Mouse (Mus musculus) NIH3T3 (cell line): ENCODE measurements around the gene Lpar1.

Experiments used
- DNase-seq: peaks from one replicate; pipeline ENCODE4 v3.0.0-alpha.2; 2012; ENCODE audit warnings: low read depth

The Lpar1 gene

DNA sequence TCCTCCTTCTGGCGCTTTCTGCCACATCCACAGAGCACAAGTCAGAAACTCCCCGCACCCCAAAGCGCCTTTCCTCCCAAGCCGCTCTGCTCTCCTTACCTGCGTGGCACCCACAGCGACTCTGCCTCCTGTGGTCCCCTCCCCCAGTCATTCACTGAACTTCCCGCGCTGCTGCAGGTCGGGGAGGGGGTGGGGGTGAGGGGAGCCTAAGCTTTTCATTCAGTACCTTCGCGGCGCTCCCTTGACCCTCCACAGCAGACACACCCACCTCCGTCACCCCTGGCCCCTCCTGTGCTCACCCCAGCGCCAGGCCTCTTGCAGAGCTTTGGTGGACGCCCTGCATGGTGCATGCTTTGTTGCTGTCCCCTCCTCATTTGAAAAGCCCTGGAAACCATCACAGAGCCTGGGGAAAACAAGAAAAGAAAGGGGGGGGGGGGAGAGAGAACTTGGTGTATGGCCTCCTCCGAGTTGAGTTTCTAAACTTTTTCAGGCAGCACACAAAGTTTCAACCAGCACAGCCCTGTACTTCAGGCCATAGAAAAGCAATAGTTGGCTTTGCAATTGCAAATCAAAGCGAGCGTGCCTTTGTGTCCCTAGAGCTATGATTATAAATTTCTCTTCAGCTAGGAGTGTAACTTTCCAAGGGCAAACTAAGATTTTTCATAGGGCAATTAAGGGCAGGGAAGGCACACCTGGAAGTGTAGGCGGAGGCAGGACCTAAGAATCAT is at the start of gene Lpar1:
Gene Lpar1, minus strand, starts transcription at position 268 of the 728 bp plus-strand sequence.
- peak; percentile 39 for DNase-seq

DNA sequence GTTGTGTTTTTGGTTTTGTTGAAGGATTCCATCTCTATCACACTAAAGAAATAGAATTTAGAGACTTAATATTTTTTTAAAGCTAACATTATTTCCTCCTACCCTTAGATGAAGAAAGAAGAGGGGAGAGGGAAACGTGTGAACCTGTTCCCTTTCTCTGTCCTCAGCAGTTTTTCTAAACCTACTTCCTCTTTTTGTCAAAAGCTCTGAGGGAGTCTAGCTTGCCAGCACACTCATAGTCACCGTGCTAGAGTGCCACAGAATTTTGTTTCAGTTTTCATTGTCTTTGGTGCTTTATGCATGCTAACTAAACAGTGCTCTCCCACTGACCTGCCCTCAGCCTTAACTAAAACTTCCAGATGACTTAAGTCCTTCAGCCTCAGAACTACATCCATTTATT is 32.2 kb upstream of the Lpar1 start:
- DNase-seq, result no peak

DNA sequence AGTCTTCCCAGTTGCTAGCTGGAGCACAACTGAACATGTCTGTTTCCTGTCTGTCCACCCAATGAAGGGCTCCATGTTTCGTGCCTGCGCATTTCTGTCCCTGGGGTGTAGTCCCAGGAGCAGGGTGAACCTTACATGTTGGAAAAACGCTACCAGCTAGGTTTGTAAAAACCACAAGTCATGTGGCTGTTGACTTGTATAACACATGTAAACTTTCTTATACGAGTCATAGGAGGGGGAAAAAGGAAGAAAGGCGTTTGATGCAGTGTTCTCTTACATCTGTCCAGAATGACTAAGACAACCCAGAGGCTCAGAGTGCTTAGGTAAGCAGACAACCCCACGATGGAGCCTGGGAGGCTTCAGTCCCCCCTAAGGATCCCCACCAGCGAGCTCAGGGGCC is 27.5 kb upstream of the Lpar1 start:
- DNase-seq, result peak; percentile 76

DNA sequence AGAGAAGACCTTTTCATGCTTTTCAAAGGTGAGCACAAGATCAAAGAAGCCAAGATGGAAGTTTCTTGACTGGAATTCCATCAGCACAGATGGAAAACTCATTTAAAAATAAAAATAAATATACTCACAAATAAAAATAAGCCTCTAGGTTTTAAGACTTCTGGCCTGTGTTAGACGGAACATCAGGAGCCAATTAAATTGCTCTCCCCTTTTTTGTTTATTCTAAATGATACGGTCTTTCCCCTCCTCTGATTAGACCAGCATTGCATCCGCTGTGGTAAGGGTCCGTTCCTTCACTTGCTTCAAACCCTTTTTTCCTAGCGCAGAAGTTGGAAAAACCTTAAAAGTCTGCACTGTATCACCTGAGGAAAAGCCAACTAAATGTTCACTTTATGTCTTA is 26.8 kb upstream of the Lpar1 start:
- DNase-seq, result no peak

DNA sequence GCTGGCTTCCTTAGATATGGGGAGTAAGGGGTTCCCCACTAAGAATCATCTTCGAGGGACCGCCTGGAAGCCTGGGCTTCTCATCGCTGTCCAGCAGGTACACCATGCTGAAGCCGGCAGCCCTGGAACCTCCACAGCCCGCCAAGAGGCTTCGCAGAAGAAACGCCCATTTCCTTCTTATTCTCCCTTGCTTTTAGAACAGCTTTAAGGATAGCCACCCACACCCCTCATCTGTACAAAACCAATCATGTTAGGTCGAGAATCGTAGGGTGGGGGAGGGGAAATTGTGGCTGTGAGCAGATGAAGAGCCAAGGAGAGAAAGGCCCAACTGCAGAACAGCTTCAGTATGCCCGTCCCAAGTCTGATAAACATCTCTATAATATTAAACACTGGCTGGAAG is 26.4 kb upstream of the Lpar1 start:
- no peak for DNase-seq

- DNase-seq, result peak; percentile 89
Measured at GRCm38 (mm10) chr4:58578488-58578887, 24.8 kb upstream of the Lpar1 start.

DNA sequence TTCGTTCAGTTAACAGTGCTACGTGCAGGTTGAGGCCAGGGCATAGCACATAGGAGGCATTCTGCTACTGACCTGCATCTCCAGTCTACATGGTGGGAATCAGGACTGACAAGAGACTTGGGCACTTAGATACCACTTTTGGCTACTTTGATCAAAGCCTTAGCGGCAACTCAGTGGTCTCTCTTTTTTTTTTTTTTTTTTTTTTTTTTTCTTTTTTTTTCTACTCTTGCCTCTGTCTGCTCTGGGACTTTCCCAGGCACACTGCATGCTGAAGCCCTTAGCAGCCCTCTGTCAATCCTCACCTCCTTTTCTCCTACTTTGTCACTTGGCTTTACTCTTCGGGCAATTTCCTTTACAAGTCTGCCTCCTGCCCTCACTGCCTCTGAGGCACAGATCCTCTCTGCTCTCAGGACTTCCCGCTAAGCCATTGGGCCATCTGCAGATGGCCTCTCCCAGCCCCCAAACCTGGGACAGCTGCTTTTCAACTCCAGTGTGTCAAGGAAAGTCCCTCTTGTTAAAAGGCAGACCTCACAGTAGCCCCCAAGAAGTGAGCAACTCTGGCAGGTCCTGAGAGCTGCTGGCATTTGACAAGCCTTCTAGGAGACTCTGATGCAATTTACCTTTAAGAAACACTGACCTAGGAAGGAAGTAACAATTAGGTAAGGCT is 23.8 kb upstream of the Lpar1 start:
- peak; percentile 32 for DNase-seq

- no peak for DNase-seq
Measured at GRCm38 (mm10) chr4:58575831-58576230, 22.1 kb upstream of the Lpar1 start.

DNA sequence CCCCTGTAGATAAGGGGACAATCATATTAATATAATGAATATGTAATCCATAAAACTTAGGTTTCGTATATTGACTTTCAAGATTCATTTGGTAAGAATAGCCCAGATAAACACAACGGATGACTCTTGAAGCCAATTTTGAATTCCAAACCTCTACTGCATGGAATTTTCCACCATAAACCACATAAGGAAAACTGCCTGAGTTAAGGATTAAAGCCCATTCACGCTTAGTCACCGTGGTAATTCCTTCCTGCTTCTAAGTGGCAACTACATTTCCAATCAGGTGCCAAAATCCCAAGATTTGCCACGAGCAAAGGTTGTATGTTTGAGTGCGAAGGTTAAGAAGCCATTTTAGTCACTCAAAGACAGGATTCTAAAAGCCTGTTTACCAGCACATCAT is 20.3 kb upstream of the Lpar1 start:
- peak; percentile 67 for DNase-seq

DNA sequence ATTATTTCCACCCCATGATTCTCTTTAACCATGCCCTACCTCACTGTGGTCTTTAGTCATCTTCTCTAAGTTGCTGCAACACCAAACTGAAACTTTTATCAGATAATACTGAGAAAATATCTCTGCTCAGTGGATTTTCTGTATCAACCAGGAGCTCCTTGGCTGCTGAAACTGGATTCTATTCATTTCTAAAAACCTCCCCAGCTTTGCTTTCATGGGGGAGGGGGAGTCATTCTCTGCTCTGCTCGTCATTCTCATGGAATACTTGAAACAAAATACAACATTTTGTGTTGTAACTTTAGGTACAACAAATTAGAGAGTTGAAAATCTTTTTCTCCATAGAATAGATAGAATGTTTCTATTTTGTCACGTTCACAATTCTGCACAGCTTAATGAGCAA is 18.7 kb upstream of the Lpar1 start:
- DNase-seq, result no peak

GRCm38 (mm10) chr4:58571661-58572060 is 18.0 kb upstream of the Lpar1 start:
- DNase-seq, result no peak

DNA sequence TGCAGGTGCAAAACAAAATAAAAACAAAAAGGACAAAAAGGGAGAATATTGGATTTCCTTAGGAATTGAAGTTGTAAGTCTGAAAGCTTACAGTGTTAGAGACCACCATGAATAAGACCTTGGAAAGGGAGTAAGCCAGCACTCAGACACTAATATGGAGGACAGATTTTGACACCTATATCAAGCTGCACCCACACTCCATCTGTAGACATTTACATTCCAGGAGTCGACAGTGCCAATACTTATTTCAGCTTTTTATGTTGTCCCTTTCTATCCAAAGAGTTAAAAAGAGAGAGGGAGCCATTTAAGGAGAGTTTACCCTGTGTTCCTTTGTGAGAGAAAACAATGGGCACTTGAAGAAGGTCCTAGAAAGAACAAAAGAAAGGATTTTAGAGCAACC is 17.5 kb upstream of the Lpar1 start:
- no peak for DNase-seq

DNA sequence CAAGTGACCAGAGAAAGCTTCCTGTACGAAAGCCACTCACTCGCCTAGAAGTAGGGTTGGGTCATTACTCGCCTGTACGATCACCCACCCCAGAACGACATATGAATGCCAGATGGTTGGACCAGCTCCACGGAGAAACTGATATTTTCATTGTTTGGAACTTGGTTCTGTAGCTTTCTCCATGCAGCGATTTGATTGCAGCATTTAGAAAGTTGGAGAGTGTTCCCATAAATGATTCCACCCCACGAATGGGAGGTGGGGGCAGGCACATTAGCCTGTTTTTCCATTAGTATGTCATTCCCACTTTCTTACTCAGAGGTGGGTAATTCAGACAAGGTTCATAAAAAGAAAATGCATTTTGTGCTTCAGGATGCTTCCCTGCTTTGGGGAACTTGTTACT is 14.8 kb upstream of the Lpar1 start:
- DNase-seq, result peak; percentile 94

DNA sequence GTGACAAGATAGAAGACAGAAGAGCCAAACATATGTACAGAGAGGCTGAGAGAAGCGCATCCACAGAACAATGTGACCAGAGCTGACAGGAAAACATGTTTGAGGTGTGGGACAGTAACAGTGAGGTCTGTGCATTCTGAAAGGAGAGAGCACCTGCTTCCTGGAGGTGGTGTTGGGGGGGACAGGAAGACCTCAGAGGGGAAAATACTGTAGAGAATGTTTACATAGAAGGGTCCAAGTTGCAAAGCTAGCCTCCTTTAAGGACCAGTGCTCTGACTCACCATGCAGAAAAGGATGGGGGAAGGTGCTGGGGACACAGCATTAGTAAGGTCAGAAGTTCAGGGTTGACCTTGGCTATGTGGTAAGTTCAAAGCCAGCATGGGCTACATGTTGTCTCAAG is 9.1 kb upstream of the Lpar1 start:
- DNase-seq, result no peak

DNA sequence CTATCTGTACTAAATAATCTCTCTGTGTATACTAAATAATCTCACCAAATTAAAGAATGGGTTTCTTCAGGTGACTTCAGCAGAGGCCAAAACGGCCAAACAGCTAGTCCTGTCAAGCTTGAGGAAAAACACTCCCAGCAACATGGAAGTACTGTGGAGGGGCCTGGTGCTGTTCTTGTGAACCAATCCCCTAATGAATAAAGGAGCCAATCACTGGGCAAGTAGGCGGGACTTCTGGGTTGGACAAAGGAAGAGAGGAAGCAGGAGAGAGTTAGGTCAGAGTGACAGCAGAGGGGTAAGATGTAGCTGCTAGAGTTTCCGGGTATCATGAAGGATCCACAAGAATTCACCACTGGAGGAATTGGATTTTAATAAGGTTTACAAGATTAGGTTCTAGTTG is 3.3 kb upstream of the Lpar1 start:
- no peak for DNase-seq

- DNase-seq, result peak; percentile 53
Measured at GRCm38 (mm10) chr4:58554359-58554838, 701 bp upstream of the Lpar1 start.

DNA sequence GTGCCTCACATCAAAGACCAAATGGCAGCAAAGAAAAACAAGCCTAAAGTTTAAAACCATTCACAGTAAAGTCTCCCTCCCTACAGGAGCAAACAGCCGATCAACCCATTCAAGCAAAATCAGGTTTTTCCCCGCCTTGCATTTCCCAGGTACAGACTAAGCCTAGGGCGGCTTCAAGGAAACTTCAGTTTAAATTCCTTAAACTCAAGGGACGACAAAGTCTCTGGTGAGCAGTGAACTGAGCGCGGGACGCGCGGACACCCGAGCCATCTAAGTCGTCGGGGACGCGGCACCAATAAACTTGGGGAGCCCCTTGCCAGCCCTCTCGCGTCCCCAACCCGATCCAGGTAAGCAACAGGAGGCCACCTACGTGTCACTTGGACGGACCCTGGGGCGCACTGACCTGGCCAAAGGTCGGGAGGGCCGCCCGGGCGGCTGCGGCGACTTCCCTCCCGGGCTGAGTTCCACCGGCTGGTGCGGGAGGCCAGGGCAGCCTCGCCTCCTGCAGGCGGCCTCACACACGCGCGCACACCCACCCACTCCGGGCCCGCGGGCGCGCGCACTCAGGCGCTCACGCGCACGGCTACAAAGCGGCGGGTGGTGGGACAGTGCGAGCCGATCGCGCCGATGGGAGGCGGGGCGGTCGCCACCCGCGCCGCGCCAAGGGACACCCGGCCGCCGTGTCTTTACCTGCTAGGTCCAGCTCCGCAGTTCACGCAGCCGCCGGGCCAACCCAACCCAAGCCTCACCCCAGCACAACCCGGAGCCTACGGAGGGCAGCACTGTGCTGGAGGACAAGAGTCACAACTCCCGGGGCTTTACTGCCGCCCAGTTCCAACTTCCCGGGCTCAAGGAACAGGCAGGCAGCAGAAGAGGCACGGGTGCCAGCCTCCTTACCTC is 717 bp downstream of the Lpar1 start:
- peak; percentile 95 for DNase-seq

DNA sequence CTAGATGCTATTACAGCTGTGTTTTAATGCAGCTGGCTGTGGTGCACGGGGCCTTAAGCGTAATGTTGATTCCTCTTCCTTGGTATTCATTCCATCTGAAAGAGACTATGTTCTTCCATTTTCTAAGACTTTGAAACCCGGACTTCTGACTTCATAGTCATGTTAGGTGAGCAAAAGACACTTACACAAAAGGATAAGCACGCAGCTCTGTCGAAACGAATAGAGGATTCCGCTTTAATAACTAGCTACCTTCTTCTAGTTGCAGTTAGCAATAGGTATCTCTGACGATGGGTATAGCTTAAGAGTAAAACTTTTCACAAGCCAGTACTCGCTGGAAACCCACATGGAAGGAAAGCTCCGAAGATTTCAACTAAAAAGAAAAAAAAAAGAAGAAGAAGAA is 1.5 kb downstream of the Lpar1 start:
- DNase-seq, result no peak

DNA sequence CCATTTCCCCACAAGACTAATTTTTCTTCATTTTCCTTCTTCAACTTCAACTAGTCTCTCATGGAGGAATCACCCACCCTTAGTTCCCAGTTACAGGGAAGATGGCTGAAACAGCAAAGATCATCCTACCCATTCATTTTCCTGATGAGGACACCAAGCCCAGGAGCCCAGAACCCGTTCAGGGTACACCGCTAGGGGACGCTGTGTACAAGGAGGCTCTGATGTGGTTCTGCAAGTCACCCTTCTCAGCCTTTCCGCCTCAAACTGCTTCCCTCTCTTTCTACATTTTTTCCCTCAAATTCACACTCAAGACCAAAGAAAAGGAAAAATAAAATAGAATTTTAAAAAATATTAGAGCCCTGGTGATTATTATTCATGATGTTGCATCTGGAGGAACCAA is 1.9 kb downstream of the Lpar1 start:
- DNase-seq, result peak; percentile 99

GRCm38 (mm10) chr4:58547725-58548124 is 6.0 kb downstream of the Lpar1 start:
- no peak for DNase-seq

DNA sequence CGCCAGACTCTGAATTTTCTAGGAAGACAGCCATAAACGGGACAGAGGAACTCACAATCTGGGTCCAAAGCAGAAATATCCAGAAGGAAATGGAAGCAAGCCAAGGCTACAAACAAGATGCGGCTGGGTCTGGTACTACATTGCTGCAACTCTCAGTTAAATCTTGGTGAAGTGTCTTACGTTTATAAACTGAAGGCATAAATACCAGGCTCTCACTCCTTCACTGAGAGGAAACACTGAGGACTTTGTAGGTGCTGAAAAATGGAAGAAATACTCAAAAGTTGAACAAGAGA is 6.5 kb downstream of the Lpar1 start:
- DNase-seq, result peak; percentile 37

DNA sequence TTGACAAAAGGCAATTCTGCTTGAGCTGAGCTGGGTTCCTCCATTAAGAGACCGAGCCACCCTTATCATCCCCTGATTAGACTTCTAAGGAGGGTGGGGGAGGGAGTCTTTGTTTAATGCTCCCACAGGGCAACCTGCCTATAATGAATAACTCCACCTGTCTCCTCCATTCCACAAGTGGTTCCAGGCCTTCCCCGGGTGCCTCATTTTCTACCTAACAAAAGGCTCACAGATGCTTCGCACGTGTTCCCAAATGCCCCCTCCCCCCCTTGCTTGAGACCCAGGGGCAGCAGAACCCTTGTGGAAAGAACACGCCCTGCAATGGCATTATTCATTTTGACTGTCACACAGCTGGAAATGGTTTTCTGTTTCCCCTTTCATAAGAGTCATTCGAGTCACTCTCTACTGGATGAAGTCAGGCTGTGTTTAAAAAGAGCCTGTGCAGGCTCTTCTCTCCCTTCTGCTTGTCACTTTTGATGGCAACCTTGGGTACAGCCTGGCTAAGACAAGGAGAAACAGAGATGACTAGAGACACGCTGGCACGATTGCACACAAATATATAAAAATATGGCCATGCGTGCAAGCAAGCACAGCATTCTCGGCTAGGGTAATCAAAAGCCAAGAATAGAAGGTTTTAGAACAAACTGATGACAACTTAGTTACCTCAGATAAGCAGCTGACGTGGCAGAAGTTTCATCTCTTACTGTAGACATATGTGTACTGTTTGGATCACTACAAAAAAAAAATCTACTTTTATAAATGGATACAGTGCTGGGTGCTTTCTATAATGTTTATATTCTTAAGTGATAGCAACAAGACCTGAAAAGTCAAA is 7.0 kb downstream of the Lpar1 start:
- DNase-seq, result peak; percentile 61
